Mouse (Mus musculus) c-Kit-negative CD71-positive TER-119-positive erythroid progenitor cells, embryonic 14.5 days (primary cell): Measurements from ENCODE around the gene Pawr.

Source experiments
- DNase-seq: peaks from one replicate; pipeline ENCODE4 v3.0.0-alpha.2; 2013; ENCODE audit warnings: low read depth, low spot score

The Pawr gene

DNA sequence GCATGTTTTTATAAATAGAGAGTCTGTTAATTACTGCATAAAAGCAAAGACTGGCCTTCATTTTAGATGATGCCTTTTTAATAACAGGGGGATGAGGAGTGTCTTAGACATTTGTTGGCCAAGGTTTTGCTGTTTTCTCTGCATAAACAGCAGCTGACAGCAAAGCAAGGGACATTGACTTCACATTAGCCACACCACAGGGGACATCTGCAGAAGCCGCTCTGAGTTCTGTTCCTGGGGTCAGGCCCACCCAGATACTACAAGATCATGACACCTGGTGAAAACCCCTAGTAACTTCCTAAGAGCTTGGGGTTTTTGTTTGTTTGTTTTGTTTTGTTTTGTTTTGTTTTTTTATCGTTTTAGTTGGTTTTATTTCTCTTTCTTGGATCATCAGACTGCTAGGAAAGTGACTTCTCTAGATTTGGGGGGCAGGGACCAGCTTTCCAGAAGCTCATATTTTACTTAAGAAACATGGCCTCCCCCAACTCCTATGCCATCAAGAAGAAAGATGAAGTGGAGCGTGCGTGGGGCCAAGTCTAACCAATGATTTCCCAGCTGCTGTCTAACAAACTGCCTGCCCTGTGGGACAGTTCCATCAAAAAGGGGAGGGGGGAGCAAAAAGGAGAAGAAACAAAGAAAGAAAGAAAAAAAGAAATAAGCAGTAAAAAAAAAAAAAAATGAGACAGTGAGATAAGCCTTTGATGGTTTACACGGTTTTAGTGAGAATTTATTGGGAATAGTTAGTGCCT lies 57.4 kb downstream of the Pawr start:
- DNase-seq, result no peak

DNA sequence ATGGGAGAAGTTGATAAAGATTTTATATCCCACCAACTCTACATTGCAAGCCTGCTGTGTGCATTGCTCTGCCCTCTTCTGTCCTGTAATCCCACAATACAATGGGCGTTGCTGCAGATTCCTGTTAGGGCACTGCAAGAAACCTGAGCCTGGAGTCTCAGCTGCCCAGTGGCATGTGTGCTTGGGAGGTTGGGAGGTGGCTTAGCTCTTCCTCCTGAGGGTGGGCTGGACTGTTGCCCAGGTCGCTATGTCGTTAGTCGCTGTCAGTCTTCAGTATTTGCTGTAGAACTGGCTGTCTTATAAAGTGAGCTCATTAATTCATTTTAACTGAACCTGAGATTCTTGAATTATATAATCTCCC lies 58.0 kb downstream of the Pawr start:
- no peak for DNase-seq

- no peak for DNase-seq
Observed at GRCm38 (mm10) chr10:108391370-108391902, 59.5 kb downstream of the Pawr start.

GRCm38 (mm10) chr10:108392151-108392550 lies 60.2 kb downstream of the Pawr start:
- no peak for DNase-seq

DNA sequence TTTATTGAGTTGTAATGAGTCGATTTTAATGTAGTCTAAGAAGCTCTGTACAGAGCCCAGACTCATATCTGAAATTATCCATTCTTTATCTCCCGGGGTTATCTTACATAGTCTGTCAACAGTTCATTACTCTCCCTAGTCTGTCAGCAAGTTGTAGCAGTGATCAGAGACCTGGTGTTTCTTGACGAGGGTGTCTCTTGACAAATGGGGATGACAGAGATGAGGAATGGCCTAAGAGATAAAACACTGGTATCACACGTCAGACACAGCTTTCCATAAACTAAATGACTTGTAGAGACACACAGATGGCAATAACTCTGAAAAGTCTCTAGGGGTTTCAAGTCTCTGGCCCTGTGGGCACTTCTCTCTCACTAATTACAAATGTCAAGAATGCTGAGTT lies 62.4 kb downstream of the Pawr start:
- no peak for DNase-seq

GRCm38 (mm10) chr10:108395229-108395628 lies 63.3 kb downstream of the Pawr start:
- peak; percentile 16 for DNase-seq

GRCm38 (mm10) chr10:108395647-108396046 lies 63.7 kb downstream of the Pawr start:
- no peak for DNase-seq

DNA sequence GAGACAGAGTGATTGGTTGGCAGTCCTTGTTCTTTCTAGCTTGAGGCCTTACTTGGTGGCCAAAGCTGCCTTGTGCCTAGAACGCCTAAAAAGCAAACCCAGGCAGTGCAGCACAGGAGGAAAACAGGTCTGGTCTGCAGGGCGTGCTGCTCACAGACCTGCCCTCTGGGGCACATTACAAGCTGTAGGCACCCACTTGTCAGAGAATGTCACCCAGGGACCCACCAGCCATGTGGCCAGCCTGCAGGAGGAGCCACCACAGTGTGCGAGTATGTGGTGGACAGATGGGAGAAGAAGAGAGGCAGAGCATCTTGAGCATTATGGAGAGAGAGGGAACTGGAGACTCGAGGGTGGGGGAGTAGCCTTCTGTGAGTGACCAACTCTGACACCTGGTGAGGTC lies 70.8 kb downstream of the Pawr start:
- no peak for DNase-seq

DNA sequence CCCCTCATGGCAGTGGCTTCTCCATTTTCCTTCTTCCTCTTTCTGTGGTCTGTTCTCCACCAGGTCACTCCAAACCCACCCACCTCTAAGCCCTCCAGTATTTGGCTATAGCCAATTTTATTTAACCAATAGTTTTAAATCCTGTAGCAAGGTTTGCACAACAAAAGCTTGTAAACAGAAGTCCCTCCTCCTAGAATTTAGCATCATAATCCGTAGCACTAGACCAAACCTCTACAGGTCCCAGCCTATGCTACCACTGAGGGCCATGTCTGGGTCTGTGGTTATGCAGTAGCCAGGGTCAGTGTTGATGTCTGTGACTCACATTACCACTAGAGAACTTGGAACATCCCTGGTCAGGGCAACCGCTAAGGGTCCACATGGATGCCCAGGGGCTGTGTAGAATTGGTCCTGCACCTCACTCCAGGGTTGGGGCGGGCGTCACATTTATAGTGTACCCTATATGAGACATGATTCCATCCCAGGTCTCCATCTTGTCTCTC lies 71.5 kb downstream of the Pawr start:
- no peak for DNase-seq

- DNase-seq, result no peak
Observed at GRCm38 (mm10) chr10:108404087-108404486, 72.2 kb downstream of the Pawr start.

GRCm38 (mm10) chr10:108405076-108405475 lies 73.2 kb downstream of the Pawr start:
- no peak for DNase-seq

DNA sequence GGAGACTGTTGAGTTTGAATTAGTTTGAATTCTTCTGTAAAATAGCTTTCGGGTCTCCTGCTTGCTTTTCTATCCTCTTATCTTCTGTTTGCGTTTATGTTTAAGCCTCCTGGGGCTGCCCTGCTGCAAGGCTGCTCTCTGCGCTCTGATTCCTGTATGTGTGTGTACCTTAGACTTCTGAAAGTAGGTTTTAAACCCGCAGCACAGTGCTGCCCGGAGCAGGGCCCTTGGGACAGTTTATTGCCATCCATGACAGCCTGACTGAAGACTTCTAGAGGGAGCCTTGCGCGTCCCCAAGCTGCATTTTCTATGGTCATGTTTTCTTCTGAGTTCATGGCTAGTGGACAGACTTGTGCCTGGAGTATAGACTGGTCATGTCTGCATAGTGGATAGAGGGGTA lies 74.0 kb downstream of the Pawr start:
- no peak for DNase-seq

- DNase-seq, result no peak
Observed at GRCm38 (mm10) chr10:108406798-108407754, 75.2 kb downstream of the Pawr start.

DNA sequence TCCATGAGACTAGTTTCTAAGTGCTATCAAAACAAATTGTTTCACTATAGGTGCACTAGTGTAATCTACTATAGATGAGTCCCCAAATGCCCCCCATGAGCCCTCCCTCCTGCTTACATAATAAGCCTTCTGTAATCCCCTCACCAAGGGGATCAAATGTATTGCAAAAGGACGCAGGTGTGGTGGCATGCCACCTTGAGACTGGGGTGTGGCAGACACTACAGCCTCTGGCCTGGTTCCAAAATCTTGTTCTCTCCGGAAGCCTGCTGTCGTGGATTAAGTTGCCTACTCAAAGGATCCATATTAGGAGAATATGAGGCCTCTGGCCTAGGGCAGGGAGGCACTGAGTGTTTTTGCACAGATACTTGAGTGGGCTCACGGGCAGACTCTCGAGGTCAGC lies 76.1 kb downstream of the Pawr start:
- DNase-seq, result no peak

DNA sequence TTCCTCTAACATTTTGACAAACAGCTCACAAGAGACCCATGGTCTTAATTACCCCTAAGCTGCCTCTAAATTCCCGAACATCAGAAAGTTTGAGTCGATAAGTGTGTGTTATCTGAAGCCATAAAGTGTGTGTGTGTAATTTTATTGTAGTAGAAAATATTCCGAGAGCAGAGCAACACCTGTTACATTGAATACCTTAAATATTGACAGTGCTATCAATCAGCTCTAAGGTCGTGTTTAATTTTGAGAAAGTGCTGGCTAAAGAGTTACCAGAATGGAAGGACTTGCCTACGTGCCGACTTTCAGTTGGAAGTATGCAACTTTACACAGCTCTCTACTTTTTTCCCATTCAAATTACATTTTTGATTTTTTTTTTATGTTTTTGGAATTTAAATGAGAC lies 76.5 kb downstream of the Pawr start:
- no peak for DNase-seq

- no peak for DNase-seq
Observed at GRCm38 (mm10) chr10:108408986-108409385, 77.1 kb downstream of the Pawr start.

GRCm38 (mm10) chr10:108409529-108409928 lies 77.6 kb downstream of the Pawr start:
- no peak for DNase-seq

GRCm38 (mm10) chr10:108414936-108415635 lies 83.2 kb downstream of the Pawr start:
- no peak for DNase-seq

GRCm38 (mm10) chr10:108417448-108417847 lies 85.5 kb downstream of the Pawr start:
- no peak for DNase-seq

GRCm38 (mm10) chr10:108430553-108430952 lies 98.6 kb downstream of the Pawr start:
- DNase-seq, result no peak

DNA sequence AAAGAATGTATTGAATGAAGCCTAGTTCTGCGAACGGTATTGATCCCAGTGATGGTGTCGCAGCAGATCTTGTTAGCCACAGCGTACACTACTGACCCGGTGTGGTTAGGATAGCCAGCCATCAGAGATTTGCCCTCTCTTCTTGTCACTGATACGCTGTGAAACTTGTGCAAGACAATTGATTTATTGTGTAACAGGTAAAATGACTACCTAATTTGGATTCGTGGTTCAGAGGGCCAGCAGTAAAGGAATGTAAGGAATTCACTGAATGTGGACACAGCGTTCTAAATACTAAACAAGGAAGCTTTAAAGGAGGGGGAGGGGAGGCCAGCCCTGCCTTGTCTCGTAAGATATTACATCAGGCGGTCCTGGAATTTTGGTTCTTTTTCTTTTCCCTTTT lies 100.3 kb downstream of the Pawr start:
- no peak for DNase-seq

GRCm38 (mm10) chr10:108433976-108434375 lies 102.1 kb downstream of the Pawr start:
- DNase-seq, result no peak
